Mouse (Mus musculus): ENCODE measurements around the gene Atp23.

- TF ChIP-seq CTCF (conservative IDR thresholded peaks at IDR 0.05; ENCODE audit: low read length) (peak; percentile 70), POU5F1 (IDR thresholded peaks at IDR 0.05; ENCODE audit: borderline replicate concordance, low read length) (no peak), NANOG (IDR thresholded peaks at IDR 0.05; ENCODE audit: borderline replicate concordance, low read length) (no peak)
Measured at GRCm38 (mm10) chr10:126873755-126874154, 27.4 kb downstream of the Atp23 start.
